Mouse (Mus musculus) kidney, postnatal 0 days (tissue): ENCODE measurements around the gene Dennd5a. TPM values are rescaled to one million over a fixed set of nuclear protein-coding genes. Genes with fewer than 3 reads are reported as not detected.
A peak's percentile ranks its signal among the peaks of the same experiment; 100 is the strongest.

Experiments
- ATAC-seq: fragments of 200-750 bp; cut with Nextera tagmentation; replicated peaks from 2 replicates; pipeline ENCODE4 v1.8.0; 2017; ENCODE audit warnings: low read depth, moderate number of reproducible peaks, moderate TSS enrichment, moderate library complexity; ENCODE audit not compliant: low FRiP score
- DNase-seq: peaks from one replicate; pipeline ENCODE4 v3.0.0-alpha.2; 2016; ENCODE audit warnings: low spot score
- H3K27ac ChIP-seq: fragments of 300-500 bp; sonication (generic); 2 replicates; pipeline ENCODE4 v1.5.1; 2014; ENCODE audit warnings: mild to moderate bottlenecking
- H3K27me3 ChIP-seq: fragments of 300-500 bp; sonication (generic); 2 replicates; pipeline ENCODE4 v1.6.1; 2014; ENCODE audit warnings: low read length, mixed read lengths; ENCODE audit not compliant: insufficient read depth
- H3K36me3 ChIP-seq: fragments of 300-500 bp; sonication (generic); 2 replicates; pipeline ENCODE4 v1.6.1; 2014; ENCODE audit warnings: low read length, mixed read lengths; ENCODE audit not compliant: insufficient read depth
- H3K4me1 ChIP-seq: fragments of 300-500 bp; sonication (generic); replicated peaks from 2 replicates; pipeline ENCODE4 v1.6.1; 2014; ENCODE audit warnings: antibody characterized with exemption, low read length, mixed read lengths; ENCODE audit not compliant: insufficient read depth
- H3K4me2 ChIP-seq: fragments of 300-500 bp; sonication (generic); 2 replicates; pipeline ENCODE4 v1.6.1; 2014; ENCODE audit warnings: mild to moderate bottlenecking, low read length, moderate library complexity, mixed read lengths
- H3K4me3 ChIP-seq: fragments of 300-500 bp; sonication (generic); replicated peaks from 2 replicates; pipeline ENCODE4 v1.5.1; 2014; ENCODE audit warnings: low read depth, low read length
- H3K9ac ChIP-seq: fragments of 300-500 bp; sonication (generic); 2 replicates; pipeline ENCODE4 v1.6.1; 2014; ENCODE audit warnings: low read depth, low read length
- H3K9me3 ChIP-seq: fragments of 300-500 bp; sonication (generic); replicated peaks from 2 replicates; pipeline ENCODE4 v1.6.1; 2016; ENCODE audit warnings: low read length, inconsistent platforms, mixed read lengths
- CTCF ChIP-seq: IDR thresholded peaks from 2 replicates; pipeline ENCODE4 v1.5.1; 2016; ENCODE audit warnings: antibody characterized with exemption, low read depth, mild to moderate bottlenecking, moderate library complexity
- WGBS: fragments of 180-500 bp; shearing (Covaris S2); extraction: QIAGEN DNeasy Blood & Tissue Kit; methylation state at CpG from one replicate; pipeline ENCODE4 v1.1.7; 2014; 5-methylcytosine and 5-hydroxymethylcytosine counted together
- polyA plus RNA-seq: library from polyadenylated mRNA; unstranded; fragments of >200 nt; fragmentation: Nextera tagmentation; extraction: Ambion mirVana; gene quantifications from 2 replicates; pipeline ENCODE4 v1.2.1, GENCODE M21; 2015

Gene Dennd5a
- polyA plus RNA-seq, 1 experiment from 2014 or later = 35.0 TPM

- peak; percentile 53 for DNase-seq
- Histone ChIP-seq H3K27ac (no peak overlapping the region), H3K27me3 (no peaks in the 10 kb centered on the region), H3K4me2 (no peak overlapping the region), H3K4me3 (no peak overlapping the region), H3K36me3 (no peaks in the 10 kb centered on the region), H3K9me3 (no peaks in the 10 kb centered on the region), H3K9ac (no peak overlapping the region), H3K4me1 (no peaks in the 10 kb centered on the region)
- WGBS = 48% methylated on average over 3 of the region's 3 CpGs
- no peak for ATAC-seq
- no peak for TF ChIP-seq CTCF
Observed at GRCm38 (mm10) chr7:109866643-109867042, 93.6 kb downstream of the Dennd5a start.

- DNase-seq (peak; percentile 32), ATAC-seq (peak; percentile 79)
- Histone ChIP-seq H3K9ac (peak within 1 kb of the TSS; percentile 59), H3K4me3 (peak within 1 kb of the TSS; percentile 60), H3K4me1 (no peaks in the 10 kb centered on the region), H3K27ac (no peak within 1 kb of the TSS), H3K27me3 (no peaks in the 10 kb centered on the region), H3K9me3 (no peaks in the 10 kb centered on the region), H3K4me2 (peak within 1 kb of the TSS; percentile 100), H3K36me3 (no peaks in the 10 kb centered on the region)
- no peak for TF ChIP-seq CTCF
- 2% methylated on average over 50 of the region's 69 CpGs for WGBS
Observed at GRCm38 (mm10) chr7:109865370-109866229, 94.7 kb downstream of the Dennd5a start, which contains the start of gene Scube2. Gene Scube2, minus strand, starts transcription at chr7:109865679.

- Histone ChIP-seq H3K27me3 (no peaks in the 10 kb centered on the region), H3K36me3 (no peaks in the 10 kb centered on the region), H3K9ac (no peak overlapping the region), H3K27ac (no peak overlapping the region), H3K9me3 (no peaks in the 10 kb centered on the region), H3K4me1 (no peaks in the 10 kb centered on the region), H3K4me3 (no peak overlapping the region), H3K4me2 (no peak overlapping the region)
- no peak for TF ChIP-seq CTCF
- 26% methylated on average over 4 of the region's 4 CpGs for WGBS
- DNase-seq = no peak
- no peak for ATAC-seq
Observed at GRCm38 (mm10) chr7:109863561-109863960, 96.7 kb downstream of the Dennd5a start.

DNA sequence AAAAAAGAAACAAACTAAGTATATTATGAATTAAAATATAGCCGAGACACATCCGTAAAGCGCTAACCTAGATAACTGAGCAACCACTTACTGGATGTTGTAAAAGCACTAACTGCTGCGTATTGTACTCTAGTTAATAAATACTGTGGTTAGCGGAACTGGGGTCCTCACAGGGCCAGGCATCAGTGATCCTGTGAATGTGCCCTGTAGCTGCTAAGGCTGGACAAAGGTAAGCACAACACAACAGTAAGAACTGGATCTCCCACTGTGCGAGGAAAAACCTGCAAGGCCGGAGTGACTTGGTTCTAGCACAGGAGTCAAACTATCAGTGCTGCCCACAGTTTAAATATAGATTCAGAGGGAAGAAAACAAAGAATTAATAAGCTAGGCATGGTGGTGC lies 100.1 kb downstream of the Dennd5a start:
- Histone ChIP-seq H3K36me3 (no peaks in the 10 kb centered on the region), H3K4me3 (no peak overlapping the region), H3K9me3 (no peaks in the 10 kb centered on the region), H3K27ac (no peak overlapping the region), H3K27me3 (no peaks in the 10 kb centered on the region), H3K9ac (no peak overlapping the region), H3K4me2 (no peak overlapping the region), H3K4me1 (no peaks in the 10 kb centered on the region)
- no peak for TF ChIP-seq CTCF
- WGBS = 63% methylated on average over 7 of the region's 7 CpGs
- DNase-seq (peak; percentile 17), ATAC-seq (peak; percentile 74; the same call in 1 of the 2 replicates)

DNA sequence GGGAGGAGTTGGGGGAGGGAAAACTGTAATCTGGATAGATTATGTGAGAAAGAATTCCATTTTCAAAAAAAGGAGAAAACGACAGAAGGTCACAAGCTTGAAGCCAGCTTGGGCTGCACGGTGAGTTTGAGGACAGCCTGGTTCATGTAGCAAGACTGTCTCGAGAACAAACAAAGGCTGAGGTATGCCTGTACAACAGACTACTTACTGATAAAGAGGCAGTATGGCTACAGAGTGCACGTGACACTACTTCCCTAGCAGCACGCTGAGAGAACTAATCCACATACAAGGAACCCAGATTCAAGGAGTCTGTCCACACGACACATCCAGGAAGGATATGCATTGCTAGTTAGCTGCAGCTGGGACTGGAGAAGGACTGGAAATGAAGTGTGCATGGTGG lies 100.9 kb downstream of the Dennd5a start:
- ATAC-seq (no peak), DNase-seq (no peak)
- Histone ChIP-seq H3K27me3 (no peaks in the 10 kb centered on the region), H3K4me1 (no peaks in the 10 kb centered on the region), H3K9ac (no peak overlapping the region), H3K9me3 (no peaks in the 10 kb centered on the region), H3K4me2 (no peak overlapping the region), H3K27ac (no peak overlapping the region), H3K4me3 (no peak overlapping the region), H3K36me3 (no peaks in the 10 kb centered on the region)
- WGBS = 63% methylated on average over 6 of the region's 6 CpGs
- no peak for TF ChIP-seq CTCF

GRCm38 (mm10) chr7:109852752-109853212 lies 107.5 kb downstream of the Dennd5a start:
- Histone ChIP-seq H3K4me1 (no peaks in the 10 kb centered on the region), H3K4me2 (no peak overlapping the region), H3K27me3 (no peaks in the 10 kb centered on the region), H3K27ac (no peak overlapping the region), H3K4me3 (no peak overlapping the region), H3K36me3 (no peaks in the 10 kb centered on the region), H3K9ac (no peak overlapping the region), H3K9me3 (no peaks in the 10 kb centered on the region)
- TF ChIP-seq CTCF = no peak
- DNase-seq (peak; percentile 21), ATAC-seq (no peak)
- 32% methylated on average over 7 of the region's 7 CpGs for WGBS
